Mouse (Mus musculus): ENCODE data around the gene AA792892.
"Not testable (repeated sequence)": the region's sequence is repeated elsewhere in the genome, so short reads cannot be mapped to it uniquely, and the experiment has no call there.

The AA792892 gene

DNA sequence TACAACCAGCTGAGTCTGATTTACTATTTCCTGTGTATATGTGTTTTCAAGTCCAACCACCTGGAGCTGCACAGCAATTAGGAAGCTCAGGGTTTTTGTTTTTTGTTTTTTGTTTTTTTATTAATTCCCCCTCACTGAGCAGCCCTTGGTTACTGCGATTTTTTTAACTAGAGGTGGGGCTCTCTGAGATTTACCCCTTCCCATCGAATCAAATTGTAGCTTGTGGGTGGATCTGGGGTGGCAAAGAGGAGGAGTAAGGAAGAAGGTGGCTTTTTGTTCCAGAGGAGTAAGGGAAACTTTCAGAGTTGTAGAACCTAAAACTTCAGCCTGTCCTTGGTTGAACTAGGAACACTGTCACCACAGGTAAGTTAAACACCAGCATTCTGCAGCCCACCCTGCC is at the start of gene AA792892:
Gene AA792892 (plus strand): TSS at position 301 of the 400 bp plus-strand sequence.
- not testable (repeated sequence) for DNase-seq (ENCODE audit: low spot score in 2 of 2)

DNA sequence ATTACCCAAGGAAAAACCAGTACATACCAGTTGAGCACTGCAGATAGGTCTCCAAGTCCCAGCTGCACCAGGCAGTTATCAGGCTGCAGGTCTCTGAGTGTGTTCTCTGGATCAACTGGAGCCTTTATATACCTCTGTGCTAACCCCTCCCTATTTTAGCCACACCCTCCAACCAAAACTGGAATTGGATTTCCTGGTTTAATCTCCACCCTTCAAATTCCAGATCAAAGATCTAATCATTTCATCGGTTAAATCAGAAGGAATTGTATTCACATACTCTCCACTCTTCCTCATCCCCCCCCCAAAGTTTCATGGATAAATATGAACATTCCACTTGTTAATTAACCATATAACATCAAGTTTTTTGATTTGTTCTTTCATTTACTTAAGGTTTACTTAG is 32.9 kb upstream of the AA792892 start, which contains the start of gene A430089I19Rik:
Gene A430089I19Rik (minus strand): TSS at position 101 of the 400 bp plus-strand sequence.
- not testable (repeated sequence) for DNase-seq (ENCODE audit: low spot score in 2 of 2)

DNA sequence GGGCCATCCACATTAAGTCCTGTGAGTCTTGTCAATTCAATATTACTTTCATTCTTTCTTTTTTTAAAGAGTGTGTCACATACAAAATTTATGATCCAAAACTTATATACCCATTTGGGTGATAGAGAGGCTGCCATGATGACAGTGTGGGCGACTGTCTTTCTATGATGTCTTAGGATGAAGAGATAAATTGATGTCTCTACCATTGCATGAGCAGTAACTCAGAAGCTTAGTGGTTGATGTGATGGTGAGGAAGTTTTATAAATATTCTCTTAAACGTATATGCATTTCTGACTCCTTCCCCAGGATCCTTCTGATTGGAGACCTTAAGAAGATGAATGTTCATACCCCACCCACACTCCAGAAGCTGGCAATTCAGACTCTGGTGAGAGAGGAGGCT is 25.4 kb upstream of the AA792892 start, which contains the start of gene Gm6502:
Gene Gm6502 (plus strand): TSS at position 301 of the 400 bp plus-strand sequence.
- DNase-seq (ENCODE audit: low spot score in 2 of 2): not testable (repeated sequence)

All from urinary bladder, postnatal 4 days (tissue).